Mouse (Mus musculus) fat pad, adult 2 months (tissue): ENCODE results near the gene Bnip3.

Source experiments
- DNase-seq: peaks from one replicate; pipeline ENCODE4 v3.0.0-alpha.2; 2011; ENCODE audit warnings: low read depth, low spot score; ENCODE audit errors: extremely low read depth

Bnip3 gene

DNA sequence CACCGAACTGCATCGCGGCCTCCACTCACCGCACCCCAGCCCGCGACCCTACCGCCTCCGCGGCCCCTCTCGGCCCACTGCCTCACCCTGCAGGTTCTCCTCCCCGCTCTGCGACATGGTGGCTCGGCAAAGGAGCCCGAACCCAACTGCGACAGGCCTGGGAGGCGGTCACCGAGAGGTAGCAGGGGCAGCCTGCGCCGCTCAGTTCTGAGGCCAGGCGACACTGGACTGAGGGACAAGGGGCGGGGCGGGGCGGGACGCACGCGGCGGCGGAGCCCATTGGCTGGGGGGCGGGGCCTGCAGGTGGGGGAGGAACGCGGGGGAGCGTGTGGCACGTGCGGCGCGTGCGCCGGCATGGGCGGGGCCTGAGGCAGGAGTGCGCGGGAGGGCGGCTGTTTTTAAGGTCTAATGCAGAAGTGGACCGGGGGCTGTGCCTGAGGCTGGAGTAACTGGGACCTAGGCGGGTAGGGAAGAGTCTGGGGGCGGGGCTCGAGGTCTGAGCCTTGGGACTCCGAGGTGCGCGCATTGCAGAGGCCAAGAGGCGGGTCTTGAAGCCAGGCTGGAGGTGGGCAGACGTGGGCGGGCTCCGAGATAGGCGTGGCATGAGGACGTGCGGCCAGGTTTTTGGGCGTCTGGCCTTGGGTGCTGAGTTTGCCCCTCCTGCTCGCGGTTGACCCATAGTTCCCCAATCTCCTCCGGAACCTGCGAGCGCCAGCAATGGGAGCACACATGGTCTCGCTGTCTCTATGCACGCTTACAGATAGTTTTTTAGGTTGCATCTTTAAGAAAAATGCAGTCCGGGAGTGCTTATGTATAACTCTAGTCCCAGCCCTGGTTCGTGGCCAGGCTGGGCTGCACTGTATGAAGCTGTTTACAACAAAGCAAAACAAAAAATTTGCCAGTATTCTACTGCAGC lies at the start of gene Bnip3:
TSS of gene Bnip3 (minus strand) at position 243 of the 916 bp plus-strand sequence.
- no peak for DNase-seq

DNA sequence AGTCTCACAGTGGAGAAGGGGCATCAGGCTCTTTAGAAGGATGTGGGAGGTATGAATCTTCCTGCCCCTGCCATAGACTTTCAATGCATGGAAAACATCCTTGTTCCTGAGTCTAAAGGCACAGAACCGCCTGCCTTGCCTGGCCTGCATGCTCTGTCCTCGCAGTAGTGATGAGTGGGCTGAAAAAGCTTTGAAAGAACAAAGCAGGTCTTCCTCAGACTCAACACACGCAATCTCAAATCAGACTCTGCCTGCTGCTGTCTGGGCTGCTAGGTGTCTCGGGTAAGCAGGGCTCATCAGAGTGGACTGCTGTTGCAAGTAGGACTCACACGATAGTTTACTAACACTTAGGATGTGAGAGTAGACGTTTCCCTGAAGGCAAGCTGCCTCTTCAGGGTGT lies 47.8 kb upstream of the Bnip3 start:
- no peak for DNase-seq

DNA sequence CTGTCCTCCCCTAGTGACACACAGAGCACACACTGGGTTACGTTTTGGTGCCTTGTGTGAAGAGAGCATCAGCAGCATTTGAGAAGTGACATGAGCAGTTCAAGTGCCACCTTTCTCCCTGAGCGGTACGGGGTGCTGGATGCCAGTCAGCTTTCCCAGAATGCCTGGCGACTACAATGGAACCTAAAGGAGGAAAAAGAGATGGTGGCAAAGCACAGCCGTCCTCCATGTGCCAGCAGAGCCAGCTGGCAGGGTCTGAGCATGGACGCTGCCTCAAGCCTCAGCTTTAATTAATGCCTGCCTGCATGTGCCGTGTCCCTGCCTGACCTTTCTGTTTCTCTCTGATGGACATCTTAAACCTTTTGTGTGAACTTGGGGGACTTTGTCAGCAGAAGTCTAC lies 46.5 kb upstream of the Bnip3 start:
- no peak for DNase-seq

DNA sequence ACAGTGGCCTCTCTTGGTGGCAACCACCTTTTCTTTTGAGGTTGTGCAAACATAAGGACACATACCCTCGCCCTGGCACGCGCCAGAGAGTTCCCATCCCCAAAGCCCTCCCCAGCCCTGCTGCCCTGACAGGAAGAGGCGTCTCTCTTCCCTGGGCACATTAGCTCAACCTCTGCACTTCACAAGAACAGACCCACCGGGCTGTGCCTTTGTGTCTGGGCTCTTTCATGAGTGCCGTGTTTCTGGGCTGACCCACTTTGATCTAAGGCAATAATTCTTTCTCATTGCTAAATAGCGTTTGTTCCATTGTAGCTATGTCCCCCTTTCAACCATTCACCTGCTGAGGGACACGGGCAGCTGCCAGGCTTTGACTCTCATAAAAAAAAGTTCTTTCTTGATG lies 39.0 kb upstream of the Bnip3 start:
- DNase-seq, result no peak

DNA sequence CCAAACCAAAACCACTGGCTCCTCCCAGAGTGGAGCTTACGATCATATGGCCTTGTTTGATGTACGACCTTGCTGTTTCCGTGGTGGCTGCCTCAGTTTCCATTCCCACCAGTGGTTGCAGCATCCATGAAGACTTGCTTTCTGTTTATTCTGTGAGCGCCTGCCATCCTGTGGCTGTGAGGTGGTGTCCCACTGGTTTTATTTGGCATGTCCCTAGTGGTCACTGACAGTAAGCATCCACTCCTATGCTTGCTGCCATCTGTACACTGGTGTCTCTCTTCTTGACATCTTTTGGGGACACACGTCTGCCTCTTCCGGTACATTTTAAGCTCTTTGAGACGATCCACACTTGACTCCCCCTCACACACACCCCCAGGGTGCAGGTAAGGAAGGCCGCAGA lies 38.4 kb upstream of the Bnip3 start:
- DNase-seq, result no peak

DNA sequence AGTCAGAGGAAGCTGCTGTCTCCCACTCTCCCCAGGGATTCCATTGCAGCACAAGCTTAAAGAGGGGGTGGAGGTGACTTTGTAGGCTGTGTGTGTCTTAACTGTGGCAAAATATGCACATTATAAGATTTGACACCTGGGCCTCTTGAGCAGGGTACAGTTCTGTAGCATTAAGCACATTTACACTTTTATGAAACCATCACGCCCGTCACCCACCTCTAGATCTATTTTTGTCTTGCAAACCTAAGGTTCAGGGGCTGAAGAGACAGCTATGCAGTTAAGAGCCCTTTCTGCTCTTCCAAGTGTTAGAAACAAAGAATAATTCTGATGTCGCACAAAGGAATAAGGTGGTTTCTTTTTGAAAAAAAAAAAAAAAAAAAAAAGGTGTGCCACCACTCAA lies 36.3 kb upstream of the Bnip3 start:
- DNase-seq, result no peak

DNA sequence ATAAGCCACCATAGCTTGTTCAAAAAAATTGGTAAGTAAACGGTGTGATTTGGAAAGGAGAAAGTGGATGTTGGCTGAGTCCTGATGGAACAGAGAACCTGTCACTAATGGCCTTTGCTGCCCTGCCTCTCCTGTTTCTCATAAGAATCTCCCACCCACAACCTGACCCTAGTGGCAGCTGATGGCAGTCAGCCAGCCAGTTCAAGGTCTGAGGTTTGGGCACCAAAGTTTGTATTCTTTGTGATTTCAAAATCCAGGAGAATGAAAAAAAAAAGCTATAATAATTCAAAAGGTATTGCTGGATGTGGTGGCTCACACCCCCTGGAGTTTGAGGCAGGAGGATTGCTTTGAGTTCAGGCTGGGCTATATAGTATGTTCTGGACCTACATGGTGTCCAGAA lies 33.0 kb upstream of the Bnip3 start:
- DNase-seq, result no peak

DNA sequence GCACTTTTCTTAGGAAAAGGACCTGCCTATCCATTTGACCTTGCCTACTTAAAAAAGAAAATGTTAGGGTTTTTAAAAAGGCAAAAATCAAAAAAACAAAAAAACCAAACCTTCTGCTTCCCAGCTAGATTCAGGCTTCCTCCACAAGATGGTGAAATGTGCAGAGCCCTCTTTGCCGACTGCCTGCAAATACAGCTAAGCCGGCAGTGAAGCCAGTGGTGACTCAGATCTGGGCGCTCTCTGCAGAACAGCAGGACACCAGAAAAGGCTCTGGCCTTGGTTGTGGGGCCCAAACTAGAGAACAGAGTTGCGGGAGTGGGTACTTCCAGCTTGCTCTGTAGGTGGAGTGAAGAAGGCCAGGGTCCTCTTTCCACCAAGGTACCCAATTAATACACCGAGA lies 32.3 kb upstream of the Bnip3 start:
- no peak for DNase-seq

DNA sequence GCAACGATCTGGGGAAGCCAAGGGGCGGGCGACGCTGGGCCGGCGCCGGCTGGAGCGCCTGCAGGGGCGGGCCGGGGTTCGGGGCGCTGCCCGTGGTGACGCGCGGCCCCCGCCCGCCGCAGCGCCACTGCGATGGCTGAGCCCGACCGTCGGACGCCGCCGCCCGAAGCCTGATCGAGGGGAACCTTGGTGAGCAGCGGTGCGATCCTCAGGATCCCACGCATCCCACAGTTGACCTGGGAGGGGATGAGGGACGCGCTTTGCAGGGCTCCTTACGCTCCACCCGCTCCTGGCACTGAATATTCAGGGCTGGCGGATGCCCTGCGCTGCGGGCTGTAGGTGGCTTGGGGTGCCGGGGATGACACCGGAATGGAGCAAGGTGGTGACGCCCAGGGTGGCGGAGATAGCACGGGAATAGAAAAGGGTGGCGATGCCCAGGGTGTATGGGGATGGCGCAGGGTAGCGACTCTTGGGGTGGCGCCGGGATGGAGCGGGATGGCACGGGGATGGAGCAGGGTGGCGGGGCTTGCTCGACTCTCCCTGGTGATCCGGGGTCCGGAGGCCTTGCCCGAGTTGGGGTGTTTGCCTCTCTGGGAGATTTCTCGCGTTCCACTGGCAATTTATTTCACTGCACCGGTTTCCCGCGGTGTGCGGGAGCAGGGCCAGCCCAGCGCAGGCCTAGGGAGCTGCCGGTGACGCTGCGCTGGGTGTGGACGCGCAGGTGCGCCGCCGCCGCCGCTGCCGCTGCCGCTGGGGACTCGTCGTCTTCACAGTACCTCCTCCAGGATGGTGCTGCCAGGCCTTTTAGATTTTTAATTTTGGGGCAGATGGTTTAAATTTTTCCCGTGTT lies 31.5 kb upstream of the Bnip3 start, which contains the start of gene Jakmip3:
TSS of gene Jakmip3 (plus strand) at position 119 of the 850 bp plus-strand sequence.
- DNase-seq, result no peak

DNA sequence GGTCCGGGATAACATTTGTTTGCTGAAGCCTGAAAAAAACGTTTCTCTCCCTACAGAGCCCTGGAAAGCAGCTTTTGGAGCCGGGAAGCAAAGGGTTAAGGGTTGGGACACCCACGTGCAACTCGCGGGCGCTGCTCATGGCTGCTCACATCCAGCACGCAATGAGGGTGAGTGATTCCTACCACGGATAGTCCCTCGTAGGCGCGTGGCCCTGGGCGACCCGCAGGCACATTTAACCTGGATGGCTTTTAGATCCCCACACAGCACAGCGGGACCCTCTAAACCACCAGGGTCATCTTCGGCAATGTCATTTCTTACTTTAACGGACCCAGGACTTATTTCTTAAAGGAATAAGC lies 30.9 kb upstream of the Bnip3 start:
- no peak for DNase-seq

DNA sequence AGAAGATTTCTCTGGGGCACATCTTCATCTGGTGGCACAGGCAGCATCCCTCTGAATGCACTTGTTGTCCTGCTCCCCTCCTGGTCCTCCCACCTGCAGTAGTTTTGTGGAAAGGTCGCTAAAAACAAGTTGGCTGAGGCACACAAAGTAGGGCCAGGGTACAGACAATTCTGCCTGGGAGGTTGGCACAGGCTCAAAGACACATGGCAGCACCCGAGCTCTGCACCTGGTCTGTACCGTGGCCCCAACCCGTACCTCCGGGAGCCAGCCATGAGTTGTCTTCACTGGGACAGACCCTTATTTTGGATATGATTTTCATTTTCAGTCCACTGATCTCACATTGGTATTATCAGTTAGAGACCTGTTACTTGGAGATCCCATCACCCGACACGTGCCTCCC lies 29.7 kb upstream of the Bnip3 start:
- no peak for DNase-seq

DNA sequence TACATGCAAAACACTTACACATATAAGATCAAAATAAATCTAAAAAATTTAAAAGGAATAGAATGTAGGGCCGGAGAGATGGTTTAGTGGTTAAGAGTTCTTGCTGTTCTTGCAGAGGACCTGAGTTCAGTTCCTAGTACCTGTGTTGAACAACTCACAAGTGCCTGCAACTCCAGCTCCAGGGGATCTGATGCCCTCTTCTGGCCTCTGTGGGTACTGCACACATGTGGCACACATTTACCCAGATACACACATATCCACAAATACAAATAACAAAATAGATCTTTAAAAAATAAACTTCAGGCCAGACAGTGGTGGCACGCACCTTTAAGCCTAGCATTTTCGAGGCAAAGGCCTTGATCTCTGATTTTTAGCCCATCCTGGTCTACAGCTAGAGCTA lies 25.2 kb upstream of the Bnip3 start:
- DNase-seq, result no peak

DNA sequence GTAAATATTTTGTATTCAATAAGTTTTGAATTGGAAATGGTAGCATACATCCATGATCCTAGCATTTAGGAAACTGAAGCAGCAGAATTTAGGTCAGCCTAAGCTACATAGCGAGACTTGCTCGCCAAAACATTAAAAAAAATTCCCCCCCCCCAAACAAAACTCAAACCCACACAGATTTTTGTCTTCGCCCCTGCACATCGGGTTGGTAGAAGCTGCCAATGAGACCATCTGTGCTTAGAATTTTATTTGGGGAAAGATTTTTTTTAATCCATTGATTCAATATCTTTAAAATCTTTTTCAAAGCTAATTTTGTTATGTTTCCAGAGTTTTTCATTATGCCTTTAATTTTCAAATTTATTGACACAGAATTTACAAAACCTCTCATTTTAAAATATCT lies 19.1 kb upstream of the Bnip3 start:
- no peak for DNase-seq

DNA sequence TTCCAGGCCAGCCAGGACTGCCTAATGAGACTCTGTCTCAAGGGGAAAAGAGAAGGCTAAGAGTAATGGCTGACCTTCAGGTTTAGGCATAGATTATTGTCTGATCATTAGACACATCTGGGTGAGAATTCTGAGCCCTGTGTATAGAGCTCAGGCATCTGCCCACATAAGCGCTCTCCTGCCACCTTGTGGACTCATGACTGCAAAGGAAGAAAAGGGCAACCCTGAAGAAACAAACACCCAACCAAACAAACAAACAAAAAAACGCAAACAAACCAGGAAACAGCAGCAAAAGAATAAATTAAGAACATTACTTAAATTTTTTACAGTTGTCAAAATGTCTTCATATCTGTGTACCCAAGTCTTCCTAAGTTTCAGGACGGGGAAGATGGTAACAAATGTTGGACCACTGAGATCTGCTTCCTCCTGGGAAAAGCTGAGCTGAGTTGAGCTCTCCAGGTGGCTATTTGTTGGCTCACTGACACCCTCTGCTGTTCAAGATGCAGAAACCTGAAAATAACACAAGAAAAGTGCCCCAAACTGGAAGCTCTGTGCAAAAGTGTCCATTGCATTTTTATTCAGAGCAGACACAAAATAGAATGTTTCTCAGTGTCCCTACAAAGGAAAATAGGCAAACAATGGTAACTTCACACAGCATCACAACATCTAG lies 14.6 kb upstream of the Bnip3 start:
- no peak for DNase-seq

DNA sequence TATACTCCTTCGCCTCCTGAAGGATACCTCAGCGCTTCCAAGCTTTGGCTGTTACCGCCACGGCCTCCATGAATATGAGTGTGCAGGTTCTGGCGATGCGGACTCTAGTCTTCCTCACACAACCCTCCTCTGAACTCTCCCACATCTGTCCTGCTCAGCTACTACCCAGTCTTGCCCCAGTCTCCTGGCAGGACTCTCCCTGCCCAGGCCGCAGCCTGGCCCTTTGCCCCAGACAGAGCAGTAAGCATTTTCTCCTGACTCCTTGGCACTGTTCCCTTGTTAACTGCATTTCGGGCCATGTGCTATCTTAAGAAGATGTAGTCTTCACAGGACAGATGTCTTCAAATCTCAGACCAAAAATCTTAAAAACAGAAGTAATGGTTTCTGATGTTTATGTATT lies 12.3 kb upstream of the Bnip3 start:
- DNase-seq, result no peak

DNA sequence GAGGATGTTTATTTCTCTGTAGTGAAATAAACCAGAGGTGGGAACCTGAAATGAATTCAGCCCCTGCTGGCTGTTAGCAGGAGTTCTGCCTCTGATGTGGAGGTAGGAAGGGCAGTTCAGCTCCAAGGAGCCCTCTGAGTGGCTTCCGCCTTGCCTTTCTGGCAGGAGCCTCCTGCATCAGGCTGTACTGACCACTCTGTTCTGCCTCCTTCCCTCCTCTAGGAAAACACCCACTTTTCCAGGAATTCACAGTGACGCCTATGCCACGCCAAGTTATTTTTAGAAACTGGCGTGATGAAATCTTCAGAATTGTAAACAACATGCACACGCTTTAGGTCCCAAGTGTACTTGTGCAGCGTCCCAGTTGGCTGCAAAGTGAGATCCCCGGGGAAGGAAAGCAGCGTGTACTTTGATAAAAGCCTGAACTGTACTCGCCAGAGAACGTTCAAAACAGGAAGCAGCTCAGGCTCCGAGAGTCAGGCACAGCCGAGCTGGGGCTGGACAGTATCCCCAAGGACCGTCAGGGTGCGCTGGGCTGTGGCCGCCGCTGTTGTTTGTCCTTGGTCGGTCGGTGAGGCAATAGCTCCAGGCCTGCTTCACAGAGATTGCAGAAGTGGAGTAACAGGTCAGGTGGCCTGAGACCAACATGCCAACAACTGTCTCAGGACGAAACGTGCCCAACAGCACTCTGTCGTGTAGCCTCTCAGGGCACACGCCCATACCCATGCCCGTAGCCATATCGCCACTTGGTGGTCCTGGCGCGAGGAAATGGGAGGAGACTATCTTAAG lies 10.0 kb upstream of the Bnip3 start:
- peak; percentile 26 for DNase-seq

DNA sequence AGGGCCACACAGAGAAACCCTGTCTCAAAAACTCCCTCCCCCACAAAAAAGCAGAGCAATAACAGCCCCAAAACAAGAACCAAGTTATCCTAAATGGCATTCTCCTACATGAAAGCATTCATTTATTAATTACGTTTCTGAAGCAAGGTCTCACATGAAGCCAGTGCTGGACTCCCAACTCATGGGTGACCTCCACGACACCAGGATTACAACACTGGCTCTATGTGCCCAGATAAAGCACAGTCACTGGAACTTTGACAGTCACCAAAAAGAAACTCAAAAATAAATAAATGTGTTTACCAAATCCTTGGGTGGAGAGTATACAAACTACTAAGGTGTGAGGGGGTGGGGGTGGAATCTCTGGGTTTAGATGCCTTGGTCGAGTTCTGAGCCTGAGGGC lies 4.3 kb upstream of the Bnip3 start:
- no peak for DNase-seq

DNA sequence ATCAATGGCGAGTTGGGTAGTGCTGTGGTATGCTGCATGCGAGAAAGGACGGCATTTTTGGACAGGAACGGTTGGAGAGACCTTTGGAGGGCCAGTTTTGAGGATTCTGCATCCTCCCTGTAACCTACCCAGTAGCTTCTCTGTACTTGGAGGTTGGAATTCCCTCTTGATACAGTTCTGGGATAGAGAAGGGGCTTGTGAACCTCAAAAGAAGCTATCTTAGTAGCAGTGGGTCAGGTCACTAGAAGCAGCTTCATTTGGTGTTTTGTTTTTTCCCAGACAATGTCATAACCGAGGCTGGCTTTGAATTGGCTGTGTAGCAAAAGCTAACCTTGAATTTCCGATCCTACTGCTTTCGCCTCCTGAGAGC lies 859 bp upstream of the Bnip3 start:
- no peak for DNase-seq

DNA sequence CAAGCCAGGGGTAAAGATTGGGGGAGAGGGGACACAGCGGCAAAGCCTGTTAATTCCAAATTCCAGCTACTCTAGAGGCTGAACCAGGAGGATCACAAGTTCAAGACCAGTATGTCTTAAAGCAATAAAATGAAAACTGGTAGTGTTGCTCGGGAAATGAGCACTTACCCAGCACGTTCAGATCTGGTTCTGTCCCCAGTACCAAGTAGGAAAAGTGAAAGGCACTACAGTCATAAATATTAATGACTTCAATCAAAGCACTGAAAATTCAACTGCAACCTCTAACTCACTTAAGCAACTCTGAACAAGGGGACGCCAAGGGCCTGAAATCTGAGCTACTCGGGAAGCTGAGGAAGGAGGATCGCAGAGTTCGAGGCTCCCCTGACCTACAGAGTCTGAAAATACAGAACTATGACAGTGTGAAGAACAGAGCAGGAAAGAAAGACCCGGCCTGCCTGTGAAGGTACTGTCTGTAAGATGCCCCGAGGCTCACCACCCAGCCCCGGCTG lies 497 bp downstream of the Bnip3 start:
- DNase-seq, result no peak

DNA sequence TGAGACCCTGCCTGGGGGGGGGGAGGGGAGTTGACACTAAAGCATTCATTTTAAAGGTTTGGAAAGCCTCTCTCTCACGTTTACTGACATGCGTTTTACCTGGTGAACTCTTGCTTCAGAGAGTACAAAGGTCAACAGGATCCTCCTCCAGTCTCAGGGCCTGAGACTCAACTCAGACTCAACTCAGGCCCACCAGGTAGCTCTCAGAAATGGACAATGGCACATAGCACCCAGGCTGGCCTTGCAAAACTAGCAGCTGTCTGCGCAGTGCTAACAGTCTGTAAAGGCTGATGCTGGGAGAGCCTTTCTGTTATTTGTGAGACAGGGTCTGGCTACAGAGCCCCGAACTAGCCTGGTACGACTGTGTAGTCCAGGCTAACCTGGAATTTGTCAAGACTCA lies 1.3 kb downstream of the Bnip3 start:
- no peak for DNase-seq

DNA sequence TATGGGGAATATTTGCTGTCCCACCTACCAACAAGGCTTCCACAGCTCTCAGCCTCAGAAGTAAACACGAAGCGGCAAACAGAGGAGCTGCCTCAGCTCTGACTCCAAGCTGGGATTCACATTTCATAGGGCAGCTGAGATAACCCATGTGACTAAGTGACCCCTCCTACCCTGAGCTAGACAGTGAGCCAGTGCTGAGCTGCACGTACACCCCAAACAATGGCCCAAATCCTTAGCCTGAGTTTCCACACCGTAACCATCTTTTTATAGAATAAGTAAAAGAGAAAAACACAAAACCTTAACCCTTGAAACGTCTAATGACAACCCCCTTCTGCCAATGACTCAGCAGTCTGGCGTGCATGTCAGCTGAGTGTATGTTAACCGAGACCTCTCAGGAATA lies 2.3 kb downstream of the Bnip3 start:
- no peak for DNase-seq
